Mouse (Mus musculus) left cerebral cortex, adult 8-10 months (tissue): ENCODE results near the gene Tepsin. TPM values are rescaled to one million over a fixed set of nuclear protein-coding genes. Genes with fewer than 3 reads are reported as not detected.

Experiments used
- DNase-seq, 2 experiments: peaks; one replicate each; pipeline ENCODE4 v3.0.0; 2022; ENCODE audit warnings: low spot score in 2 of 2
- total RNA-seq, 4 experiments: library from RNA; stranded (reverse); gene quantifications; 2 replicates each; pipeline ENCODE4 v1.2.4; 2022

Tepsin gene
- total RNA-seq, 4 experiments from 2014 or later: 15.7 to 17.7 (median 17.0) TPM

DNA sequence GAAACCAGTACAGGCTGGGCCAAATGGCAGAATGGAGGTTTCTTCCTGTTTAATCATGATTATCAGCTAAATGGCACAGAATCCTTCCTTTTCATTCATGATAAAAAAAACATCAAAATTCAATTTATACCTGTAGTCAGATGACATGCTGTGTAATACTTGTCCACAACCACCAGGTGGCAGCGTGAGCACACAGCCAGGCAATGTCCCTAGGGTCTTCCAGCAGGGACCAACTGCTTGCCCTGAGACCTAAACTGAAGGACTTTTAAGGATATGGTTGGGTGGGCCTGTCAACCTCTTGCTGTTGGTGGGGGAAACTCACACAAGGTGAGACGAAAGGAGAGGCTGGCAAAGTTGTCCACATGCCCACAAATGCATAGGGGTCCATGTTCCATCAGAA is 12.5 kb upstream of the Tepsin start:
- no peak for DNase-seq

DNA sequence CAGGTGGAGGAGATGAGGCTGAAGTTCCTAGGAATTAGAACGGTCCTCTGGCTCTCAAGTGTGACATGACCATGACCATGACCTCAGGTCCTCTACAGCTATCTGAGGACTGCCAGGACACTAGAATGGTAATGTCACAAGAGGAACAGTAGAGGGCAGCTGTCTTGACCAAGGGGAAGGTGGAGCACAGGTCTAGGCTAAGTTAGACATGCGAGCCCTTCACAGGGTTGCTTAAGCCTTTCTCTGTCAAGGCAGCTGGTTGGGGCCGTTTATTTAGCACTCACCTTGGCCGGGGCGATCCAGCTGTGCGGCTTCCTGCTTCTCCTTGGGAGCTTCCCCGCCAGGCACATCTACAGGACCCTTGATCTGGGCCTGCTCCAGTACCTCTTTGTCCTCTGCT is 12.0 kb upstream of the Tepsin start:
- no peak for DNase-seq

DNA sequence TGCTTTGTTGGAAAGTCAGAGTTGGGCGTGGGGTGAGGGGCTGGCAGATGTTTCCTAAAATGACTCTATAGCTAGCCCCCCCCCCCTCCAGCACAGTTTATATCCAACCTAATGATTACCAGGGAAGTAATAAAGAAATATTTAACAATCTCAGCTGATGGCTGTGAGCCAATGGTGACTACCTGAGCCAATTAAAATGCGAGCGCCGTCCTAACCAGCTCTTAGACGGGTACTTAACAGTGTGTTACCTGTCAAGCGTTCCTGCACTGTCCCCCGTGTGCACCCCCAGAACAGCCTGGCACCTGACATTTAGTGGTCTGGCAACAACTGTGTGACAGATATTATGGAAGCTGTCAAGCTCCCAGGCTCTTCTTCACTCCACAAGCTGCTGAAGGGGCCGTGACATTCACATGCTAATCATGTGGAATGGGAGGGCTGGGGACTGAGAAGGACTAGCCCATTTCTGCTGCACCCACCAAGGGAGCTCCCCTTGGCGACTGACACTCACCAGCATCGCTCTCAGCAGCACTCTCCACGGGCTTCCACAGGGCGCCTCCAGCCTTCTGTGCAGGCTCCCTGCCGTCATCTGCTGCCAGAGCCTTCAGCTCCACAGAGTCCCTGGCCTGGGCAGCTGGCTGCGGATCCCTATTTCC is 11.2 kb upstream of the Tepsin start:
- no peak for DNase-seq

DNA sequence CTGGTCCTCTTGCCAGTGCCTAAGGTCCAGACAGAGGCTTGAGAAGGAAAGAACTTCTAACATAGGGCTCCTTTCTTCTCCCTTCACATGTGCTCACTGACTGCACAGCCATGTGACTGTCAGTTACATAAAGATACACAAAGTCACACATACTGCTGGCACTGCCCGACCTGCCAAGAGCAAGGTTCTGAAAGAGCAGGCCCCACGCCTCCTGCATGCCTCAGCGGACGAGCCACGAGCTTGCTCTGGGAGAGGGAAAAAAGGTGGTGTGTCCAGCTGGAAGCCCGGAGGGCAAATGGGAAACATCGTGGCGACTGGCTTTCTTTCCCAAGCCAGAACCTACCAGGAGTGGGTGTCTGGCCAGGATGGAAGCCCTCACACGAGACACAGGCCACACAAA is 9.3 kb upstream of the Tepsin start:
- no peak for DNase-seq

DNA sequence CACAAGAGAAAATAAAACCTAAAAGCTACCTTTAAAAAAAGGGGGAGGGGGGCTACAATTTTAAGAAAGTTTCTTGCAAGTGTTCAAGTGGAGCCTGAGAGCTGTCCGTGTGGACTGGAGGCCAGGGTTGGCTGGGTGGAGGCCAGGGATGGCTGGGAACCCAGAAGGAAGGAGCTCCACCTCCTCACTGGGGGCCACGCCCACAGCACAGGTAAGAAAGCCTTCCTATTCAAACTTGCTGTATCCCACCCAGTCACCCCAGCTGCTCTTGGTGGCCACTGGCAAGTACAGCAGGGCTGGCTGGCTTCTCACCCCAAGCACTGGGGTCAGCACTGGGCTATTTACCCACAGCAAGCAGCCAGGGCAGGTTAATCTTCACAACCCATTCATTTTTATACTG is 8.5 kb upstream of the Tepsin start:
- DNase-seq: no peak

DNA sequence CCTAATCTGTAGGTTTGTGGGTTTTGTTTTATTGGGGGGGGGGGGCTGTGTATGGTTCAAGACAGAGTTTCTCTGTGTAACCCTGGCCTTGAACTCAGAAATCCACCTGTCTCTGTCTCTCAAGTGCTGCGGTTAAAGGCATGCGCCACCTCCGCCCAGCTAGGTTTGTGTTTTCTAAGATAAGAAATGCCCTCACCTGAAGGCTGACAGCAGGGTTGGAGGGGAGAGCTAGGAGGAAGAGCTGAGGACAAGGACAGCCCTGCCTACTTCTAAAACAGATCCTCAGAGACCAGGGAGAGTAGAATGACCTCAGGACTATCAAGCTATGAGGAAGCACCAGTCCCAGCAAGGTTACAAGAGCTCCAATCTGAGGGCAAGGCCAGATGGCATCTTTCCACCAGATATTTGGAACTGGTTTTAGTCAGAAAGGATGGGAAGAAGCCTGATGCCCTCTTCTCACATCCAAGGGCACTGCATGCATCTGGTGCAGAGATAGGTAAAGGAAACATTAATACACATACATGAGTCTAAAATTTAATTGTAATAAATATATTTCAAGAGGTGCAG is 5.0 kb upstream of the Tepsin start:
- DNase-seq: no peak

DNA sequence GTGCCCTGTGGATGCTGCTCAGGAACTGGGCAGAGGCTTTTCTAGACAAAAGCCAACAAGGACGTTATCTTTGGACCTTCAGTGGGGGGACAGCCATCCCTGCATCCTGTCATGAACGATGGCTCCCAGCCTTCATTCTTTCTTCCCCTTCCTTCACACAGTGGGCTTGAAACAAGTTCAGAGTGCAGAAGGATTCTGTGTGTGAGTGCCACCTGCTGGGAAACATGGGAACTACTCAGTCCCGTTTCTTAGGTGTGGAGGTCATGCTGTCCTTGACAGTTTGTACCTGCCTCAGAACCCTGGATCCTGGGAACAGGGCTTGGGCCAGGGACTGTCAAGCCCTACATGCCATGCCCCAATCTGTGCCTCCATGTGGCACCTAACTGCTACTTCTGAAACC is 2.5 kb upstream of the Tepsin start:
- peak; percentile 50 to 66 for DNase-seq

DNA sequence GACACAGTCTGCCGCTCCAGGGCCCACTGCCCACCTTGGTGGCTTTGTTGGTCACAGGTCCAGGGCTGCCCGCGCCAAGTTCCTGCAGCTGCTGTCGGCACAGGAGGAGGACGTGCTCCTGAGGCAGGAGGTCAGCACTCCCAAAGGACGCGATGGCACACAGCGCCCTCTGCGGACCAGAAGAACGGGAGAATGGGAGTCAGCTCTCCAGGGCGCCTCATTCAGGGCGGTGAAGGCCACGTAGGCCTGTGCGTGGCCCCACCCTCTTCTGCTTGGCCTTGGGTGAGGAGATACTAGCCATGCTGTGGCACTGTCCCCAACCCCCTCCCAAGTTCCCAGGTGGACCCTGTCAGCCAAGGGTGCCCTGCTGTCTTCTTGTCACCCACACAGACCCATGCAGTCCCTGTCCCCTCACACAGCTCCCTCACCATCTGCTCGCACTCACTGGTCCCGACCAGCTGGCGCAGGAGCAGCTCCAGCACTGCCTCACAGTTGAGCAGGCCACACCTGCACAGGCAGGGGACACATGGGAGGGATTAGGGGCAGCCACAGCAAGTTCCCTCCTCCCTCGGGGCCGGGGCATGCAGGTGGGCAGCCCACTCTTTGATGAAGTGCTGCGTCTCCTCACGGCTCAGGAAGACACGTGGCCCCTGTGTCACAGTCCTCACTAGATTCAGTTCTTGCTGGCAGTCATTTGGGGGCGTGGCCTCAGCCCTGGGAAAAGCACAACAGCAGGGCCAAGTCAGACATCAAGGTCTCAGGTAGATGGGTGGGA is 5.5 kb downstream of the Tepsin start:
- DNase-seq: no peak

DNA sequence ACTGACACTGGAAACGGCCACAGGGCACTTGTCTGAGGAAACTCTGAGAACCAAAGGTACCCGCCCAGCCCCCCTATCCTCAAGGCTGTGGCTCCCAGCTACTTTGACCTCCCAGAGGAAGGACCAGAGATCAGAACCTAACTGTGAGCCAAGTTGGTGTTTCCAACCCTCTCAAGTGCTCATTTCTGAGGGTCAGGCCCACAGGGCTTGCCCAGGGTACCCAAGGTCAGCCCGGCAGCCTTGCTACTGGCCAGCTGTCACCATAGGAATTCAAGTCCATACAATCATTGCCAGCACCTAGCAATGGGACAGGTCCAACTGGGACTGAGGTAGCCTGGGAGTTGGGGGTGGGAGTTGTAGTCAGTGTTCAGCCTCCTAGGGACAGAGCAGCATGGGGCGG is 7.9 kb downstream of the Tepsin start:
- no peak for DNase-seq

DNA sequence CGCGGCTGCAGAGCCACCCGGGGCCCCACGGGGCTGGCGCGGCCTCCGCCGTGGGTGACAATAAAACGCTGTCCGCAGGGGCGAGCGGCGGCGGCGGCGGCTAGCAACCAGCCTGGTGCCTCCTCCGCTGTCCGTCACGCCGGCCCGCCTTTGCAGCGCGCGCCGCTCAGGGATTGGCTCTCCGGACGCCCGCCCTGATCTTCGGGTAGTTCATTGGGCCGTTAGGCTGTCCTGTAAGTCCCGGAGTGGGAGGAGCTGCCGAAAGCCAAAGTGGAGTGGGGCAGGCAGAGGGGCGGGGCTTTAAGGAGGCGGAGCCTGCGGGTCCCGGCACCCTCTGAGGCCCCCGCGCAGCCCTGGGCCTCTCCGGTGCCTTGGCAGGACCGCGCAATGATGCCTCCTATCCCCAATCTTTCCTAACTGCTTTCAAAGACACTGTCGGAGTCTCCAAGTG is 11.8 kb downstream of the Tepsin start, which contains the start of gene Cep131:
Gene Cep131 (minus strand): TSS at position 126 of the 451 bp plus-strand sequence.
- DNase-seq: peak; percentile 86 to 98

DNA sequence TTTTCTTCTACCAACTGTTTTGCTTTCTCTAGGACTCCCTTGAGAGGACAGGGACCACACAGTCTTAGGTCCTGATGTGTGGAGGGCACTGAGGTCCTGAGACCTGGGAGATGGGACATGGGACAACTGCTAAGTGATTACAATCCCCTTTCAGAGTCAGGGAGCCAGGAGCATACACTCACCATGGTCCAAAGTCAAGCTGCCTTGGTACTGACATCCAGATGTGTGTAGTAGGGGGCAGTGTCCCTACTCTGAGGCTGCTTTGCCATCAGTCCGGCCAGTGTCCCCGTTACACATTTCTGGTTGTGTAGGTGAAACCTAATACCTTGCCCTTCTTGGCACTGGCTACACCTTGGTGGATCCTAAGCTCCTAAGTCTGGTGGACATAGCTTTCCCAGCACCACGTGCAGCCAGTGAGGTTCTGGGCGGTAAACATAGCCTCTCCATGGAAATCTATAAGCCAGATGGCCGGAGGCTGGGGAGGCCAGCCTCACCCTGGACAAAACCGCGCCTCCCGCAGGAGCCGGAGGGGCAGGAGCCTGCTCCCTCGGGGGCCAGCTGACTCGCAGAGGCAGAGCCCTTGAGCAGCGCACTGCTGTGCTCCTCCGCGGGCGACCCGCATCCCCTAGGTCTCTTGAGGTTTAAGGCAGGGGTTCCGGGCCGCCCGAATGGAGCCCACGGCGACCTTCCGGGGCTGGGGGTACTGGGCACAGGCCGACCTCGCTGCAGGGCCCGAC is 12.5 kb downstream of the Tepsin start:
- DNase-seq: peak in 1 of 2 experiments; percentile 26

DNA sequence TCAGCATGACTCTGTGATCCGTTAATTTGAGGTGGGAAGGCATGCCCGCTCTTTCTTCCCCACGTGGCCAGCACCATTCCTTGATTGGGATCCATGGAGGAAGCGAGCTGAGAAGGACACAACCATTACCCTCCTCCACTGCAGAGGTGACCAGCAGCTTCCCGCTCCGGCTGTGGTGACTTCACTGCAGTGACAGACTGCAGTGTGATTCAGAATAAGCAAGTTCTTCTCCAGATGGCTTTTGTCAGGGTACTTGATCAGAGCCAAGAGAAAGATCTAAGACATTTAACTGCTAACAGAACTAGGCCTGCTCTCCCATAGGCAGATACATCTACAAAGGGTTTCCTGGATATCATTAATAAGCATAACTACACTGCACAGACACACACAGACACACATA is 18.2 kb downstream of the Tepsin start:
- no peak for DNase-seq

DNA sequence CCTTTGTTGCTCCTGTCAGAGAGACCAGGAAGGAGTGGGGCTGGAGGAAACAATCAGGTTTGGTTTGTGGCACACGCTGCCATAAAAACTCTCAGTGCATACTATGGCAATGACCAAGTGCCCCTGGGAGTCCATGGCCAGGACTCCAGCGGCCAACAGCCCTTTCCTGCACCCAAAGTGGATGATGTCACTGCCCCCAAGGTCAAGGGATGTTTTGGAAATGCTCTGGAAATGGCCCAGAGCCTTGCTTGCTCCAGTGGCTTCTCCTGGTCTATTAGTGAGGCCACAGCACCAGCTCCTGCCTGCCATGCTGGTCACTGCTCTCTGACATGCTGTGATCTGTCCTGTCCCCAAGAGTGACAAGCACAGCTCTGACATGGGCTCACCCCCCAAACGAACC is 22.3 kb downstream of the Tepsin start:
- DNase-seq: no peak

DNA sequence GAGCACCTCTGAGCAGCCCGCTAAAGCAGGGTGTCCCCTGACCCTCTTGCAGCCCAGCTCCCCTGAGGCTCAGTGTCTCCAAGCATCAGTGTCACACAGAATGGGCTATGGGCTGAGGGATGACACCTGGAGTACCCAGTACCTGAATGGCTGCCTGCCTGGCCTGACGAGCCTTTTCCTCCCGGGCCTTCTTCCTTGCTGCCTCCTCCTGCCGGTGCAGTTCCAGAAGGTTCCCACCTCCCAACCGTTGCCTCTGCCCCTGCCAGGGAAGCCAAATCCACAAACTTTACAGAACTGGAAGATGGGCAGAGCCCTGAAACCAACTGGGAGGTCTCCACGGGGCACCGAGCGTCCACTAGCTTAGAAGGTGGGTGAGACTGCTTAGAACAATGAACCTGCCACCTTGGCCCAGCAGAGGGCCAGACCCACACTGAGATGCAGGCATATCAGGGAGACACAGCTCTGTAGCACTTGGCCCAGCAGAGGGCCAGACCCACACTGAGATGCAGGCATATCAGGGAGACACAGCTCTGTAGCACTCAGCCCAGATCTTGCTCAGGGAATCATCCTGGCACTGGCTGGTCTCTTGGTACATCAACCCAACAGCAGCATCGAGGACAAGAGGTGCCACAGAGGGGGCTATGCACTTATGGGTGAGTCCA is 25.4 kb downstream of the Tepsin start:
- no peak for DNase-seq

DNA sequence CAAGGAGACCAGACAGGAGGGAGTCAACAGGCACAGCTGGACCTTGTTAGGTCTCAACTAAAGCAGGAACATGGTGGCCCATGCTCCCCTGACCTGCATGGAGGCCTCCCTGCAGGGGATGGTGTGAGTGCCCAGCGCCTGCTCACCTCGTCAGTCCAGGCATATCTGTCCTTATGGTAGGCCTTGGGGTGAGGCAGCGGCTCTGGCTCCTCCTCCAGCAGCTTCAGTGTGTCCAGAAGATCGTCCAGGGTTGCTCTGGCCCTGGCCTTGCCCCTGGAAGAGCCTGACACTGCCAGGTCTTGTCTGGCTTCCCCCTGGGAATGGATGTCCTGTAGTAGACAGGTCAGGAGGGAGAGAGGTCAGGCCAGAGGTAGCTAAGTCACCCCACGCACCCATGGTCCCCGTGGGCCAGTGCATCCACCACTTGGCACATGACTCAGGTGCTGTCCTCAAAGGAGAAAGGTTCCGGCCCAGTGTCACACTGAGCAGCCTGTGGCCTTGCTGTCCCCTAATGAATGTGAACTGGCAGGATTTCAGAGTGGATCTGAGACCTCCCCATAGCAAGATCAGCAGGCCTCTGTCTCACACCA is 26.7 kb downstream of the Tepsin start:
- no peak for DNase-seq

DNA sequence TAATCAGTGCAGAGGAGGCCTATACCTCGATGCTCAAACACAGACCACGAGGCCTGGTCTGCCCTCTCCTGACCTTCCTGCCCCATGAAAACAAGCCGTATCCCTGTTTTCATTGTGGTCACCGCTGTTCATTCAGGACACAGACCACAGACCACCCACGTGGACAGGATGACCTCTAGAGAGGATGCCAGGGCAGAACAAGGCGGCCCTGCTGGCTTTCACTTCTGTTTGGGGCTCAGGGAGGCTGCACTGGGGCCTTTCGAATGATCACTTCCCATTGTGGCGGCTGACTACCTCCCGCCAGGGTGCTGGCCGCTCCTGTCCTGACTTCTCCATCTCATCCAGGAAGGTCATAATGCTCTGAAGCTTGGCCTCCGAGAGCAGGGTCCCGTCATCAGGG is 27.5 kb downstream of the Tepsin start:
- no peak for DNase-seq

DNA sequence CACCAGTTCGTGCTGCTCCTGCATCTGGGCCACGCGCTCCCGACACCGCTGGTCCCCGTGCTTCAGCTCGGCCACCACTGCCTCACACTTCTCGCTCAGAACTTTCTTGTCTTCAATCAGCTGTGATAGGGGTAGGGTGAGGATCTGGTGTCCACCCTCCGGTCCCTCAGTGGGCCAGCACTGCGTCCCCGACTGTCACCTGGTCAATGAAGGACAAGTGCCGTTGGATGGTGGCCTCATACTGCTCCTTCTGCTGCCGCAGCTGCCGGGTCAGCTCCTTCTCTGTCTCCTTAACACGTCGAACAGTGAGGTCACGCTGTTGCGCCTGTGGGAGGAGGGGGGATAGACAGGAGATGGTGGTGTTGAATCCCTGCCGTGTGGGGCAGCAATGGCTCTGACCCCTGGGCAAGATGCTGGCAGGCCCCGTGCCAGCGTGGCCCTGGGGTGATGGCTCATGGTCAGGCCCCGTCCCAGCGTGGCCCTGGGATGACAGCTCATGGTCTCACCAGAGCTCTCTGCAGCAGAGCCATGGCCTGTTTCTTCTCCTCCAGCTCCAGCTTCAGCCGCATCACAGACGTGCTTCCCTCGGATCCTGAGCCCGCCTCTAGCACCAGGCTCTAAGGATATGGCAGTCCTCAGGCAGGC is 28.1 kb downstream of the Tepsin start:
- no peak for DNase-seq

DNA sequence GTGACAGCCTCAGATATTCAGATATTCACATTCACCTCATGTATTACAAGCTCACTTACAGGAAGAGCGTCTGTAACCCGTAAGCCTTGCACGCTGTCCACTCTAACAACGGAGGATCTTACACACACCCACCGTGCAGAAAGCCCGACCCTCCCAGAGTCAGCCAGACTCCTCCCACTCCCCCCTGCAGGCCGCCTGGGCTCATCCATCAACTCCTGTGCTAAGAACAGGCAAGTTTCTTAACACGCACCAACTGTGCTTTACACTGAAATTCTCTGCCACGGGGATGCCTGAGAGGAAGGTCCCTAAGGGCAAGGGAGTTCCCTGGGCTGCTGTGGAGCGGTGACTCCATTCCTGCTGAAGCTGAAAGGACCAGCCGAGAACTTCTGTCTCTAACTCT is 29.3 kb downstream of the Tepsin start:
- no peak for DNase-seq

DNA sequence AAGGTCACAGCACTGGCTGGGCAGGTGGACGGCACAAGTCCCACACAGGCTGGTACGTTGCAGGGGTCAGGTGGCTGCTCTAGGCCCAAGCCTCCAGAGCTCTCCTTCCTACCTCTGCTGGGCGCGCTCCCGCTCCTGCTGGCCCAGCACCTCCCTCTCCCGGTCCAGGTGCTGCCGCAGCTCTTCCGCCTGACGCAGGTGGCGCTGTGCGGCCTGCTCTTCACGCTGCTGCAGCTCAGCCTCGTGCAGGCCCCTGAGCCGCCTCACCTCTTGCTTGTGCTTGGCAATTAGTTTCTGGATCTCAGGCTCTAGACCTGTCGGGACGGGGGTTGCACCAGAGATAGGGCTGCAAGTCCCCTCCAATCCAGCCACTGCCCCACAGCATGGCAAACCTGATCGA is 30.7 kb downstream of the Tepsin start:
- no peak for DNase-seq

DNA sequence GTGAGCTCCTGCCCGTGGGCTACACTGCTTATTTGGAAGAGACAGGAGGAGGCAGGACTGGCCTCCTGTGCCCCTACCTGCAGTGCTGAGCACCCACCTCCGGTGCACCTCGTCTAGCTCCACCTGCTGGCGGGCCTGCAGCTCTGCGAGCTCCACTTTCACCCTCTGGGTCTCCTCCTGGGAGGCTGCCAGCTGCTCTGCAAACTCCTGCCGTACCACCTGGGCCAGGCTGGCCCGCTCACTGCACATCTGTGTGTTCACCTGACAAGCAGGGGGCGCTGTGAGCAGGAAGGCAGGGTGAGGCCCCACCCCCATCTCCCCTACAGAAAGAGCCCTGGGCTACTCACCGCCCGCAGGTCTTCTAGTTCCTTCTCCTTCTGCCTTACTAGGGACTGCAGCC is 33.2 kb downstream of the Tepsin start:
- DNase-seq: no peak

DNA sequence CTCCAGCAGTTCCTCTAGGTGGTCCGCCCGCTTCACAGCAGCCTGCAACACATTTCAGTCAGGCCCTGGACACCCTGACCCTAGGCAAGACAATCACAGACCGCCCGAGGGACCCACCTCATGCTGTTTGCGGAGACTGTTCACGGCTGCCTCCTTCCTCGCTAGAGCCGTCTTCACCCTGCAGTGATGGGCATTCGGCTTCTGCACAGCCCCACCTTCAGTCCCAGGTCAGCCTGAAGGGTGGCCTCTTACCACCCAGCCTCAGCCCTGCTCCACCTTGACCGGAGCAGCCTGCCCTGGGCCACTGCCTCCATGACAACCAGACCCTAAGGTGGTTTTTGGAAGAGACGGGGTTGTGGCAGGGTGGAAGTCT is 33.9 kb downstream of the Tepsin start:
- DNase-seq: no peak
